Mouse (Mus musculus) left cerebral cortex, adult 9 months (tissue): ENCODE data around the gene Megf11.

Source experiments
- DNase-seq, 2 experiments: peaks; one replicate each; pipeline ENCODE4 v3.0.0; 2022; ENCODE audit warnings: low spot score in 2 of 2

The Megf11 gene

DNA sequence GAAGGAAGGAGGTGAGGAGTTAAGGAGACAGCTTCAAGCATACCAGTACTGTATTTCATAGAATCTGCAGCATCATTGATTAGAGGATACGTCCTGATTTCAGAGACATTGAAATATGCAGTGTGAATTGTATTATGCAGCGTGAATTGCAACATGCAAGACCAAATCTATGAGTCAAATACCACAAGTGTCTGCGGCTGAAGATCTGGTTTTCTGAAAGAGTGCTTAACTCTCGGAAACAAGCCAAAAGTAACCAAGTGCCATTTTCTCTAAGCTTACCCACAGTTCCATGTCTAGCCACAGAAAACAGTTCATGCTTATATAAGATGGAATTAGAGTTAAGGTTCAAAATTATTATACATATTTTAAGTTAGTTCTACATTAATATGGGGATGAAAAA, 362.3 kb downstream of the Megf11 start:
- no peak for DNase-seq

DNA sequence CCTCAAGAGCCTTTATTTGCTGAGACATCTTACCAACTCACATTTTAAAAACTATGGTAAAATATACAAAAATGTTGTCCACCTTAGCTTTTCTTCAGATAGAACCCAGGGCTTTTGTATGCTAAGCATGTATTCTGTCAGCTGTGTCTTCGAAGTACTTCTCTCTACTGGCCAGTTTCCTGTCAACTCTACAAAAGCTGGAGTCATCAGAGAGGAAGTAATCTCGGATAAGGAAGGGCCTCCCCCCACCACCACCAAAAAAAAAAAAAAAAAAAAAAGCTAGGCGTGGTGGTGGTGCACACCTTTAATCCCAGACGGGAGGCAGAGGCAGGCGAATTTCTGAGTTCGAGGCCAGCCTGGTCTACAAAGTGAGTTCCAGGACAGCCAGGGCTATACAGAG, 363.9 kb downstream of the Megf11 start:
- no peak for DNase-seq

DNA sequence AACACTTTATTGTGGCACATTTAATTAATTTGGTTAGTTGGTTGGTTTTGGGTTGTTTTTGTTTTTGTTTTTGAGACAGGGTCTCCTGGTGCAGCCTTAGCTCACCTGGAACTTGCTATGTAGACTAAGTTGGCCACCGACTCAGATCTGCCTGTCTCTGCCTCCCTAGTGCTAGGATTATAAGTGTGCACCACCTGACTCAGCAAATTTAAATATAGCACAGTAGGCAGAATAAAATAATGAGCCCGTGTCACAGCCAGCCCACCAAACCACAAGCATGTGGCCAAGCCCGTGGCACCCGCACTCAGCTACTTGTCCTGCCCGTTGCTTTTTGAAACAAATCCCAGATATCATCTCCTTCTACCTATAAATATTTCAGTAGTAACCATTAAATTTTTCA, 367.1 kb downstream of the Megf11 start:
- no peak for DNase-seq

DNA sequence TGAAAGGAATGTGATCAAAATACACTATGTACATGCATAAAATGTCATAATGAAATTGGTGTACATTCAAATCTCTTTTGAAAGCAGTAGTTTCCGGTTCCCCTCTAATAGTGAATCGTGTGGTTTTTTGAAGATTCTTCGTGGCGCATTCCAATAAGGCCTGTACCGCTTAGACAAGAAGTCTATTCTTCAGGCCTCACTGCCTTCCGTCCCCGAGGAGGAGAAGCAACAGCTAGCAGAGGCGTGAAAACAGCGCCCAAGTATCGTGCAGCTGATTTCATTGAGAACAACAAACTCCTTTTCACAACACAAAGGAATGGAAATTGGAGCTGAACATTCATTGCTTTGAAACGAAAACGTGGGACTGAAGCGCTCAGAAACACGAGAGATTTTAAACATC, 372.6 kb downstream of the Megf11 start:
- DNase-seq = no peak
